Mouse (Mus musculus): ENCODE measurements at regions not wholly inside any gene's neighbourhood (a gene's known extent, or its start where the extent isn't known, plus 50 kb on each side); places are given as distances from the start of the nearest gene placed in this dataset.
A peak's percentile ranks its signal among the peaks of the same experiment; 100 is the strongest.

GRCm38 (mm10) chr15:63364473-63364872 is 480.5 kb downstream of the Gsdmc2 start:
- no peak for DNase-seq

GRCm38 (mm10) chr15:63360402-63360801 is 484.6 kb downstream of the Gsdmc2 start:
- DNase-seq, result no peak

GRCm38 (mm10) chr15:63341730-63342129 is 503.2 kb downstream of the Gsdmc2 start:
- DNase-seq, result no peak

GRCm38 (mm10) chr15:63340322-63341060 is 504.5 kb downstream of the Gsdmc2 start:
- peak; percentile 3 for DNase-seq

GRCm38 (mm10) chr15:63319666-63320065 is 525.3 kb downstream of the Gsdmc2 start:
- no peak for DNase-seq

GRCm38 (mm10) chr15:63310426-63310825 is 534.6 kb downstream of the Gsdmc2 start:
- DNase-seq, result no peak

DNA sequence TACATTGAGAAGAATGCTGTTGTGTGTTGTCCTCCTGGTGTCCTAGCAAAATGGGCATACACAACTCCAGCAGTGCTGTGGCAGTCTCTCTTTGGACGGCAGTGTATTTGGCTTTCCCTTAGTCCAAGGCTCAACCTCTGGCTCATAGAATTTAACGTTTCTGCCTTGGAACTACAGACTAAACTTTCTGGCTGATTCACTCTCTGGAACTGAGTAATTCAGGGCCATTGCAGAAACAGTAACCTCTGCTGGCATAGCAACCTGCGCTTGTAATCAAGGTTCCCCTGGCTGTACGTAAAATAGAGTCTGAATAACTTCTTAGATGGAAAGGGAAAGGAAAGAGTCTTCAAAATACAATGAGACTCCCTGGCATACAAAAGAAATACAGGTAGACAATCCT is 545.7 kb downstream of the Gsdmc2 start:
- DNase-seq, result no peak

GRCm38 (mm10) chr15:63288534-63288933 is 556.4 kb downstream of the Gsdmc2 start:
- DNase-seq, result no peak

- no peak for DNase-seq
These were observed 559.0 kb downstream of the Gsdmc2 start for GRCm38 (mm10) chr15:63286026-63286425.

DNA sequence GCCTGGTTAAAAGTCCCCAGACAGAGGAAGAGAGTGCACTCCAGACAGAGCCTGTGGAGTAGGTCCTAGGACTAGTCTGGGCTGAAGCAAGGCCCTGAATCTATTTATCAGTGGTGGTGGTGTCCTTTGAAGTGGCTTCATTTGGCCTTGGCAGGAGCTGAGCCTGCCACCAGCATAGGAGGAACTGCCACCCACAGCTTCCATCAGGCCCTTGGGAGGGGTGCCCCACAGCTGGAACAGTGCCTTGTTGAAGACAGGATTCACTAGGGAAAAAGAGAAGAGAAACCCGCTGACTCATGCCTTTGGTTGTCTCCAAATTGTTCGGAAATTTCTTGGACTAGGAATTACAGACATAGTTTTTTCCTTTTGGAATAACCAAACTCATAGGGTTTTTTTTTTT is 574.6 kb downstream of the Gsdmc2 start:
- no peak for DNase-seq

GRCm38 (mm10) chr15:63265845-63266244 is 579.1 kb downstream of the Gsdmc2 start:
- no peak for DNase-seq

DNA sequence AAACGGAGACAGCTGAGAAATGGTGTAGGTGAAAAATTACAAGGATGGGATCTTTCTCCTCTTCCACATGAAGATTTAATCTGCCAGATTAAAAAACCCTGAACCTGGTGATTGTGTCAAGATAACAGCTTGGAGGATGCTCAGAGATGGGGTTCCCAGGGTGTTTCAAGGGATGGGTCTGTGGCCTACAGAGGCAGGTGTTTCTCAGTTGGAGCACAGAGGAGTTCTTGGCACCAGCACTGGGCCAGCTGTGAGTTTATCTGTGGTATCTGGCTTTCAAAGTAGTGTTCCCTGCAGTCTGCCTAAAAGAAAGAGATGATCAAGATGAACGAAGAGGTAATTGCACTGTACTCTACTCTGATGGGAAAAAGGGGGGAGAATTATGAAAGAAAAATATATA is 589.2 kb downstream of the Gsdmc2 start:
- no peak for DNase-seq

DNA sequence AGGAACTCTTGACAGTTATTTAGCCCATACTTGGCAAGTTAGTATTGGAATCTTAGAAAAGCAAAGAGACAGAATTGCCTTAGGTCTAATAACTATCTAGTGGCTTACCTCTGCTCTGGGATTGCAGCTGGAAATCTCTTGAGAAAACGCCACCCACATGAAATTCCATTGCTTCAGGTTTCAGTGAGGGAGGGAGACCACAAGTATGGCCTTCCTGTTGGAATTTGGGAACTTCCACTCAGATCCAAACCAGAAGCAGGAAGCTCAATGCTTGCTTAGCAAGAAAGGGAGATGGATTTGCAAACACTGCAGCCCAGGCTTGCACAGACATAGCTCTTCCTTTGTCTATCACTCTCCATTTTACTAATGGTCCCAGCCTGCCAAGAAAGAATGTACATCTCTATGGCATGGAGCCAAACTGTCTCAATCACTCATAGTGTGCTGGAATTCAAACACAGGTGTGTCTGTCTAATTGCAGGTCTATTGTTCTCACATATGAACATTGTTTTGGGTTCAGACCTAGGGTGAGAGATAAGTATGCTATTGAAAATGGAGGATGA is 592.1 kb downstream of the Gsdmc2 start:
- no peak for DNase-seq

GRCm38 (mm10) chr15:63238601-63239000 is 606.4 kb downstream of the Gsdmc2 start:
- no peak for DNase-seq

GRCm38 (mm10) chr15:63218393-63219060 is 626.5 kb downstream of the Gsdmc2 start:
- no peak for DNase-seq

- DNase-seq, result no peak
These were observed 639.8 kb downstream of the Gsdmc2 start for GRCm38 (mm10) chr15:63205150-63205549.

- no peak for DNase-seq
These were observed 649.9 kb downstream of the Gsdmc2 start for GRCm38 (mm10) chr15:63195031-63195430.

DNA sequence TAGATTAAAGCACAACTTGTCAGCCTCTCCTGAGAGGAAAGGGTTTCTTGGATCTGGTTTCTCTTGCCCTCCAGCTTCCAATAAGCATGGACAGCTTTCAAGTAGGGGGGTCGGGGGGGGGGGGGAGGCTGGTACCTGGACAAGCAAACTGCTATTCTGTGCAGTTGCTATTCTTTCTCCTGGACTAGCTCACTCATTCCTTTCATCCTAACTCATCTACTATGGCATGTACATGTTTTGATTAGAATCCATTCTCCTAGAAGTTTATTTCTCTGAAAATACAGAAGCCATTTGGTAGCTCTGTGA is 650.5 kb downstream of the Gsdmc2 start:
- DNase-seq, result no peak

DNA sequence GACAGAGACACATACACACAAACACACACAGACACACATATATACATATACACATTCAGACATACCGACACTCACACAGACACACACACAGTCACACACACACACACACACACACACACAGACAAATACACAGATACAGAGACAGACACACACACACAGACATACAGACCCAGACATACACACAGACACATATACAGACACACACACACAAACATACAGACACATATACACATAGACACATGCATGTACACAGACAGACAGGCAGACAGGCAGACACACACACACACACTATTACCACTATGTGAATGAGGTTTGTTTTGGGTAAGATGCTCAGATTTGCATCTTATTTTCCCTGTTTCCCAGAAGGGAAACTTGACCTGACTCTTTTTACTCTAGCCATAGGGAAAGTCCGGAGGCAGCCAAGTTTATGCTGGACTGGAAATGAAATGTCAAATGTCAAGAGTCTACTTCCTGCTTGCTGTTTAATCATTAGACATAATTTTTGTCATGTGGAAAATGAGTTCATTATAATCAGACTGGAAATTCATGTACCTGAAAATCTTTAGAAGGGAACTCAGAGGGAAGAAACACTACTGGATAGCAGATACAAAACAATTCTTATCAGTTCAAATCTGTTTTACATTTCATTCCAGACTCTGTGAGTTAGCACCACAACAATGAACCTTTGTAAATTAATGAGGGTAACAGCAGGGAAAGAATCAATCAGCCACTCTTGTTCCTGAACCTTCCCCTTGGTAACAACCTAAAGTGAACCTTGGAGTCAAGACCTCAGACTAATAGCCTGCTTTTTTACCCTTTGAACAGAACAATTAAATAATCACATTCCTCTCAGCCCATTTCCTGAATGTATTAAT is 651.1 kb downstream of the Gsdmc2 start:
- no peak for DNase-seq

DNA sequence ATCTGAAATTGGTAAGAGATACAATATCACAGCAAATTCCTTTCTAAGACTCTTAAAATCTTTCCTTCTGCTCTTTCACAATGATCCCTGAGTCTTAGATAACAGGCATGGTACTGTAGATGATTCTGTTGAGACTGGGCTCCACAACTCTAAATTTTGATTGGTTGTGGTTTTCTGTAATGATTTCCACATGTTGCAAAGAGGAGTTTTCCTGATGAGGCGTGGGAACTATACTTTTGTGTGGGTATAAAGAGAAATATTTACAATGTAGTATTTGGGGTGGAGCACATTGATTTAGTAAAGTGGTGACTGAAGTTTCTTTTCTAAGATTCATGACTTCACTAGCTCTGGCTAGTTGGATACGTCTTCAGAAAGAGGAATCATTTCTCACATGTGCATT is 653.2 kb downstream of the Gsdmc2 start:
- DNase-seq, result no peak

GRCm38 (mm10) chr15:63190086-63190485 is 654.9 kb downstream of the Gsdmc2 start:
- no peak for DNase-seq

- DNase-seq, result no peak
These were observed 674.0 kb downstream of the Gsdmc2 start for GRCm38 (mm10) chr15:63171003-63171402.

GRCm38 (mm10) chr15:63170171-63170570 is 674.8 kb downstream of the Gsdmc2 start:
- no peak for DNase-seq

DNA sequence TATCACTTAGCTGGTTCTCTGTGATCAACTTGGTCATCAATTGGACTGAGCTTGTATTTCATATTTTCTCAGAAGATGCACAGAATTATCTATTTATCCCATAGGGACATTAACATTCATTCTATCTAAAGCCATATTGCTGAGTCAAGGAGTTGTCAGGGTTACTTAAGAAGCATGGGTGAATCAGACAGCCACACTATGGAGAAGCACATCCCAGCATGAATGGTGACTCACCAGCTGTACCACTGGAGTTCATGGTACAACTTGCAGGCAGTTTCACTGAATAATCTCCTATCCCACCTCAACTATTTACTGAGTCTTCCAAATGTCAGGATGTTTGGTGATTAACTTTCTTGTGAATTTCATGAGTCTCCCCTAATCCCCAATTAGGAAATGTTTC is 678.6 kb downstream of the Gsdmc2 start:
- DNase-seq, result no peak

Measured in kidney, adult 18-20 months (tissue).